ENCODE assay signal across 9 mouse cellular contexts in the genomic region with DNA sequence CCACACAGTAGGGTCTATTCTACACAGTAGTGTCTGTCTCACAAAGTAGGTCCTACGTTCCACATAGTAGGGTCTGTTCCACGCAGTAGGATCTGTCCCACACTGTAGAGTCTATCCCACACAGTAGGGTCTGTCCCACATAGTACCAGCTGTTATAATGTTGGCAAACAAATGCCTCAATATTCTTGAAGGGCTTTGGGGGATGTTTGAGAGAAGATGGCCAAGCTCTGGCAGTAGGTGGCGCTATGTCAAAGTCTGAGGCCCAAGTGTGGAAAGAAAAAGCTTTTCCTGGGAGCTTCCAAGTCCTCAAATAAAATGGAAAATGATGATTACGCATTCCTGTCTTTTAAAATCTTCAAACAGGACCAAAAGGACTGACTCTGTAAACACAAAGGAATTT.
DNase-seq lines count a peak whose midpoint lies in the region; ATAC-seq and TF ChIP-seq lines count a peak whose summit lies in the region.
"Had no signal": no experiment of that assay in that cellular context is flagged by ENCODE, and none has a peak within 500 bp of the region (broad histone marks: within the 10 kb centered on the region; RNA-seq: fewer than 3 reads in every experiment).

No protein-coding gene starts in this region.

- H3K27me3 ChIP-seq in kidney, embryonic 14.5 days (ENCODE audit: control insufficient read depth, insufficient read depth, low read length) = no peaks in the 10 kb centered on the region
- H3K27me3 ChIP-seq in hindbrain, postnatal 0 days (ENCODE audit: insufficient read depth, low read length) = no peaks in the 10 kb centered on the region
- no peaks in the 10 kb centered on the region for H3K27me3 ChIP-seq in liver, postnatal 0 days (ENCODE audit: insufficient read depth, low read length)

- WGBS in kidney, embryonic 14.5 days = 46% methylated on average over 4 of the region's 4 CpGs
- WGBS in hindbrain, postnatal 0 days = 48% methylated on average over 4 of the region's 4 CpGs
- WGBS in liver, postnatal 0 days (ENCODE audit: insufficient replicate concordance) = 41% methylated on average over 4 of the region's 4 CpGs

- H3K27ac ChIP-seq in kidney, embryonic 14.5 days (ENCODE audit: low read depth, low read length) = no peak overlapping the region
- no peak overlapping the region for H3K27ac ChIP-seq in hindbrain, postnatal 0 days
- H3K27ac ChIP-seq in liver, postnatal 0 days (ENCODE audit: low read depth) = no peak overlapping the region

- no peak for TF ChIP-seq EP300 in liver, postnatal 0 days (IDR thresholded peaks at IDR 0.05; ENCODE audit: low read depth)

- no peaks in the 10 kb centered on the region for H3K4me1 ChIP-seq in kidney, embryonic 14.5 days (ENCODE audit: control insufficient read depth, insufficient read depth, low read length)
- no peaks in the 10 kb centered on the region; the same call in 1 of the 2 replicates for H3K4me1 ChIP-seq in hindbrain, postnatal 0 days (ENCODE audit: insufficient read depth, low read length)
- no peaks in the 10 kb centered on the region for H3K4me1 ChIP-seq in liver, postnatal 0 days (ENCODE audit: insufficient read depth)

- ATAC-seq in kidney, embryonic 14.5 days (ENCODE audit: low FRiP score, low TSS enrichment) = no peak
- ATAC-seq in hindbrain, postnatal 0 days = no peak
- no peak for ATAC-seq in liver, postnatal 0 days
- no peak for ATAC-seq in inflammation-experienced regulatory T-cells, adult 6 months

- H3K9me3 ChIP-seq in kidney, embryonic 14.5 days (ENCODE audit: control insufficient read depth, low read length) = no peaks in the 10 kb centered on the region
- H3K9me3 ChIP-seq in hindbrain, postnatal 0 days (ENCODE audit: low read length) = no peaks in the 10 kb centered on the region
- H3K9me3 ChIP-seq in liver, postnatal 0 days (ENCODE audit: low read length) = no peaks in the 10 kb centered on the region

- H3K4me2 ChIP-seq in kidney, embryonic 14.5 days (replicated peaks; ENCODE audit: low read depth, low read length) = no peak overlapping the region
- no peak overlapping the region for H3K4me2 ChIP-seq in hindbrain, postnatal 0 days (ENCODE audit: low read depth, low read length)
- H3K4me2 ChIP-seq in liver, postnatal 0 days (ENCODE audit: low read depth, low read length) = no peak overlapping the region

- H3K4me3 ChIP-seq in kidney, embryonic 14.5 days (ENCODE audit: low read length) = no peak overlapping the region
- no peak overlapping the region for H3K4me3 ChIP-seq in hindbrain, postnatal 0 days (ENCODE audit: low read length)
- no peak overlapping the region for H3K4me3 ChIP-seq in liver, postnatal 0 days (ENCODE audit: low read depth, low read length)
- H3K4me3 ChIP-seq: myocyte had no signal

- peak; percentile 80 for TF ChIP-seq CTCF in hindbrain, postnatal 0 days (IDR thresholded peaks at IDR 0.05; ENCODE audit: low read depth)
- TF ChIP-seq CTCF in liver, postnatal 0 days (IDR thresholded peaks at IDR 0.05; ENCODE audit: low read depth) = peak; percentile 48

- peak; percentile 39 for DNase-seq in kidney, adult 18-20 months
- DNase-seq in MN1 (ENCODE audit: low spot score) = peak; percentile 13
- DNase-seq in brain, embryonic 18.5 days (ENCODE audit: low read depth, low spot score) = peak; percentile 43
- DNase-seq in hindbrain, postnatal 0 days (ENCODE audit: low spot score) = peak; percentile 81
- DNase-seq in liver, postnatal 0 days = peak; percentile 34
- DNase-seq in right cerebral cortex, postnatal 10 days (ENCODE audit: low spot score in 2 of 2) = peak; percentile 69 to 82

- H3K9ac ChIP-seq in kidney, embryonic 14.5 days (ENCODE audit: low read depth, low read length) = no peak overlapping the region
- no peak overlapping the region for H3K9ac ChIP-seq in hindbrain, postnatal 0 days (replicated peaks; ENCODE audit: low read length)
- no peak overlapping the region for H3K9ac ChIP-seq in liver, postnatal 0 days (replicated peaks)

- H3K36me3 ChIP-seq in kidney, embryonic 14.5 days (ENCODE audit: control insufficient read depth, insufficient read depth, low read length) = no peaks in the 10 kb centered on the region
- no peaks in the 10 kb centered on the region for H3K36me3 ChIP-seq in hindbrain, postnatal 0 days (ENCODE audit: insufficient read depth, low read length)
- H3K36me3 ChIP-seq in liver, postnatal 0 days (replicated peaks; ENCODE audit: insufficient read depth, low read length) = no peaks in the 10 kb centered on the region

Comparison
In these comparisons a context has a peak if more than half of its experiments do, and no peak if none do; other contexts are left out.
1. DNase-seq: peak in every context shown above with its lines; median percentile 81 in hindbrain, postnatal 0 days; 76 in right cerebral cortex, postnatal 10 days; 43 in brain, embryonic 18.5 days; 39 in kidney, adult 18-20 months; 34 in liver, postnatal 0 days; 13 in MN1.